Mouse (Mus musculus): ENCODE data around the gene Olfr1344. TPM values are rescaled to one million over a fixed set of nuclear protein-coding genes. Genes with fewer than 3 reads are reported as not detected.

Olfr1344 gene
- polyA plus RNA-seq, 1 experiment, result 2.7 TPM

DNA sequence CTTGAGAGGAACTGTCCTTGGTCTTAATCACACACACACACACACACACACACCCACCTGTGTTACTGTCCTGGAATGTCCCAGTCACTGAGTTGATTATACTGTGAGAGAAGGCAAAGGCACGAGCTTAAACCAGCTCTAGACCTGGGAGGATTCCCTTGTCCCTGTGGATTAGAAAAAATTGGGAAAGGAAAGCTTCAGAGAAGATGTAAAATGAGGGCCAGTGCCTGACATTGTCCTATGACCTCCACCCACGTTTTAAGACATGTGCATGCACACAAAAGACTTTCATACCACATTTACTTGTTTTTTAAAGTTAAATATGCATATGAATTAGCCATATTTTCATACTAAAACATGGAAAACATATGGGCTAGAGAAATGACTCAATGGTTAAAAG lies 48.4 kb downstream of the Olfr1344 start, which contains the start of gene Olfr5:
Gene Olfr5, minus strand, starts transcription at position 101 of the 400 bp plus-strand sequence.
- H3K27ac ChIP-seq (ENCODE audit: insufficient read depth, low read length), result no peak within 1 kb of the TSS
- H3K4me3 ChIP-seq (replicated peaks; ENCODE audit: insufficient read depth, low read depth, low read length), result no peak within 1 kb of the TSS
- no peaks in the 10 kb centered on the region; the same call in 1 of the 2 replicates for H3K4me1 ChIP-seq (ENCODE audit: control insufficient read depth, insufficient read depth, low read length)
- WGBS, result 17% methylated on average over 2 of the region's 2 CpGs
- H3K27me3 ChIP-seq (ENCODE audit: control insufficient read depth, insufficient read depth, low read length), result no peaks in the 10 kb centered on the region
- DNase-seq, result no peak
- TF ChIP-seq POLR2A (IDR thresholded peaks at IDR 0.05; ENCODE audit: borderline replicate concordance, insufficient read depth, low read length) (no peak), CTCF (IDR thresholded peaks at IDR 0.05; ENCODE audit: borderline replicate concordance, insufficient read depth, low read depth, low read length) (no peak)

Other genes with a start within 250 kb of the Olfr1344 start
- gene Galp, start 241.6 kb upstream of the Olfr1344 start, polyA plus RNA-seq (2012; rRNA removed), result not detected in 2 replicates
- not detected in 2 replicates for gene Zscan5b, start 216.4 kb upstream of the Olfr1344 start, polyA plus RNA-seq (2012; rRNA removed)
- gene Epp13, start 186.0 kb upstream of the Olfr1344 start, polyA plus RNA-seq (2012; rRNA removed), result not detected in 2 replicates
- gene Zfp667, start 152.1 kb upstream of the Olfr1344 start, polyA plus RNA-seq (2012; rRNA removed), result 7.9 and 8.8 TPM in 2 replicates
- gene Zfp583, start 107.4 kb upstream of the Olfr1344 start, polyA plus RNA-seq (2012; rRNA removed), result 5.6 and 6.9 TPM in 2 replicates
- 3.0 and 3.2 TPM in 2 replicates for gene Gm3854, start 94.9 kb upstream of the Olfr1344 start, polyA plus RNA-seq (2012; rRNA removed)
- 4.7 and 5.6 TPM in 2 replicates for gene Zfp78, start 75.4 kb upstream of the Olfr1344 start, polyA plus RNA-seq (2012; rRNA removed)
- 8.7 and 9.4 TPM in 2 replicates for gene Zfp28, start 55.4 kb upstream of the Olfr1344 start, polyA plus RNA-seq (2012; rRNA removed)
- 16.1 and 19.1 TPM in 2 replicates for gene Smim17, start 40.0 kb upstream of the Olfr1344 start, polyA plus RNA-seq (2012; rRNA removed)
- gene Gm20715, start 28.4 kb upstream of the Olfr1344 start, polyA plus RNA-seq (2012; rRNA removed), result 0.22 and 0.31 TPM in 2 replicates
- not detected in 2 replicates for gene Olfr1336, start 17.5 kb downstream of the Olfr1344 start, polyA plus RNA-seq (2012; rRNA removed)
- gene Olfr1346, start 28.4 kb downstream of the Olfr1344 start, polyA plus RNA-seq (2012; rRNA removed), result not detected in 2 replicates
- gene Olfr5, start 48.3 kb downstream of the Olfr1344 start, polyA plus RNA-seq (2012; rRNA removed), result not detected in 2 replicates
- not detected in 2 replicates for gene Olfr1347, start 61.1 kb downstream of the Olfr1344 start, polyA plus RNA-seq (2012; rRNA removed)
- gene Olfr1348, start 70.1 kb downstream of the Olfr1344 start, polyA plus RNA-seq (2012; rRNA removed), result not detected in 2 replicates
- gene Olfr1349, start 84.3 kb downstream of the Olfr1344 start, polyA plus RNA-seq (2012; rRNA removed), result not detected in 2 replicates
- gene Olfr1350, start 126.2 kb downstream of the Olfr1344 start, polyA plus RNA-seq (2012; rRNA removed), result not detected in 2 replicates